Mouse (Mus musculus) layer of hippocampus, adult 18-20 months (tissue): Measurements from ENCODE around the gene Gprc5b. TPM values are rescaled to one million over a fixed set of nuclear protein-coding genes. Genes with fewer than 3 reads are reported as not detected.

Experiments used
- total RNA-seq, 2 experiments: library from RNA; stranded (reverse); gene quantifications; 2 replicates each; pipeline ENCODE4 v1.2.3; 2021

The Gprc5b gene
- total RNA-seq, 2 experiments from 2014 or later: 139 to 155 TPM

Other genes with a start within 250 kb of the Gprc5b start
- gene Iqck, start 139.5 kb downstream of the Gprc5b start, total RNA-seq: 1 to 10 TPM; 4.6 to 4.7 TPM
- 10 to 100 TPM; 24.4 to 25.1 TPM for gene Knop1, start 139.0 kb downstream of the Gprc5b start, total RNA-seq
- 1 to 10 TPM in 1 of 2 experiments, under 1 TPM in 1; 0.89 to 1.5 TPM for gene Gpr139, start 189.4 kb upstream of the Gprc5b start, total RNA-seq